Mouse (Mus musculus) MEL (cell line): ENCODE measurements around the gene Hmcn2.

Experiments
- CTCF ChIP-seq, 3 experiments: IDR thresholded peaks in 2 of 3; conservative IDR thresholded peaks in 1 of 3; 2 replicates each; pipeline ENCODE4 v1.5.1; 2011 to 2012; ENCODE audit warnings: low read length in 3 of 3, low read depth in 2 of 3, mild to moderate bottlenecking in 2 of 3, improper control_type of control experiment in 1 of 3, inconsistent platforms in 1 of 3, mixed read lengths in 1 of 3, moderate library complexity in 1 of 3; ENCODE audit not compliant: control insufficient read depth in 1 of 3, insufficient read depth in 1 of 3, poor library complexity in 1 of 3, severe bottlenecking in 1 of 3
- MAX ChIP-seq: IDR thresholded peaks from 2 replicates; pipeline ENCODE4 v1.6.1; 2011; ENCODE audit warnings: low read length, improper control_type of control experiment
- ZC3H11A ChIP-seq: IDR thresholded peaks from 2 replicates; pipeline ENCODE4 v1.6.1; 2012; ENCODE audit warnings: low read depth, mild to moderate bottlenecking, inconsistent platforms, low read length, improper control_type of control experiment

DNA sequence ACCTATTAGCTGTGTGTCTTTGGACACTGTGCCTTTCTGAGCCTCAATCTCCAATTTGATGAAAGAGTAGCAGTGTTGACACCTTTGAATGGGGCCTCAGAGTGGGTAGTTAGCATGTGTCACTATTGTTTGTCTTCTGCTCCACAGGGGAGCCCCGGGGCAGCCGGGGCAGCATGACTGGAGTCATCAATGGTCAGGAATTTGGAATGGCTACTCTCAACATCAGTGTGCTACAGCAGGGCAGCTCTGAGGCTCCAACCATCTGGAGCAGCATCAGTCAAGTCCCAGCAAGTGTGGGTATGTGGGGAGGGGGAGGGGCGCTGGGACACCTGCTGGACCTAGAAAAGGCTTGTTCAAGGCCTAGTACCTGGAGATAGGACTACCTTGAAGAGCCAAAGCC lies 136.4 kb downstream of the Hmcn2 start:
- TF ChIP-seq ZC3H11A = no peak
- TF ChIP-seq CTCF (IDR thresholded peaks at IDR 0.05 in 2 of 3, conservative IDR thresholded peaks at IDR 0.05 in 1 of 3; ENCODE audit: control insufficient read depth in 1 of 3, insufficient read depth in 1 of 3, low read depth in 2 of 3, low read length in 3 of 3, poor library complexity in 1 of 3, severe bottlenecking in 1 of 3) = no peak
- TF ChIP-seq MAX = no peak
